Mouse (Mus musculus) v-Abl transformed pro-B cells (cell line): ENCODE results near the gene Gm20906.
"Not testable (repeated sequence)": the region's sequence is repeated elsewhere in the genome, so short reads cannot be mapped to it uniquely, and the experiment has no call there.

Experiments
- in situ Hi-C, 2 experiments: fragments of 400-800 bp; cut with MboI; formaldehyde crosslinking; loops; one replicate each; pipeline ENCODE4 v1.15.1; 2025; ENCODE audit not compliant: unreplicated experiment in 2 of 2

Gm20906 gene

GRCm38 (mm10) chrY:87550666-87551065 is at the start of gene Gm20906:
Gene Gm20906, plus strand, starts transcription at chrY:87550966.
- in situ Hi-C loops = not testable (repeated sequence)
